Mouse (Mus musculus) MEL (cell line): ENCODE data around the gene Gm11444. TPM values are rescaled to one million over a fixed set of nuclear protein-coding genes. Genes with fewer than 3 reads are reported as not detected.

Experiments
- DNase-seq: peaks from one replicate; pipeline ENCODE4 v3.0.0; 2011; ENCODE audit warnings: low read depth, low spot score
- H3K27ac ChIP-seq: 2 replicates; pipeline ENCODE4 v1.5.1; 2012; ENCODE audit warnings: low read depth, mild to moderate bottlenecking, control low read depth, low read length, moderate library complexity; ENCODE audit not compliant: control insufficient read depth
- H3K27me3 ChIP-seq, 2 experiments: fragments of 150-350 bp in 1 of 2; sonication (generic) in 1 of 2; 2 replicates each; pipeline ENCODE4 v1.6.1; 2012; ENCODE audit warnings: low read length in 2 of 2, mild to moderate bottlenecking in 2 of 2, improper control_type of control experiment in 1 of 2, moderate library complexity in 1 of 2; ENCODE audit not compliant: insufficient read depth in 2 of 2, control insufficient read depth in 1 of 2
- H3K36me3 ChIP-seq, 2 experiments: 2 replicates each; pipeline ENCODE4 v1.6.1; 2012 to 2014; ENCODE audit warnings: low read length in 2 of 2, improper control_type of control experiment in 1 of 2, inconsistent platforms in 1 of 2, mild to moderate bottlenecking in 1 of 2; ENCODE audit not compliant: insufficient read depth in 2 of 2, control insufficient read depth in 1 of 2
- H3K4me1 ChIP-seq, 2 experiments: fragments of 150-350 bp in 1 of 2; sonication (generic) in 1 of 2; 2 replicates each; pipeline ENCODE4 v1.6.1; 2012; ENCODE audit warnings: low read length in 2 of 2, improper control_type of control experiment in 1 of 2, mild to moderate bottlenecking in 1 of 2; ENCODE audit not compliant: insufficient read depth in 2 of 2, control insufficient read depth in 1 of 2
- H3K4me3 ChIP-seq, 2 experiments: fragments of 150-350 bp in 1 of 2; sonication (generic) in 1 of 2; 2 replicates each; pipeline ENCODE4 v1.5.1; 2012; ENCODE audit warnings: low read depth in 2 of 2, low read length in 2 of 2, mild to moderate bottlenecking in 2 of 2, moderate library complexity in 2 of 2, control low read depth in 1 of 2, improper control_type of control experiment in 1 of 2; ENCODE audit not compliant: control insufficient read depth in 1 of 2, insufficient read depth in 1 of 2
- H3K79me2 ChIP-seq: 2 replicates; pipeline ENCODE4 v1.6.1; 2012; ENCODE audit warnings: mild to moderate bottlenecking, low read length, moderate library complexity; ENCODE audit not compliant: control insufficient read depth, poor library complexity, insufficient read depth
- H3K9ac ChIP-seq: 2 replicates; pipeline ENCODE4 v1.6.1; 2012; ENCODE audit warnings: low read depth, mild to moderate bottlenecking, control low read depth, low read length, moderate library complexity; ENCODE audit not compliant: control insufficient read depth, poor library complexity, severe bottlenecking
- H3K9me3 ChIP-seq: fragments of 150-350 bp; sonication (generic); replicated peaks from 2 replicates; pipeline ENCODE4 v1.6.1; 2012; ENCODE audit warnings: mild to moderate bottlenecking, low read length, improper control_type of control experiment, moderate library complexity; ENCODE audit not compliant: insufficient read depth
- CHD1 ChIP-seq: IDR thresholded peaks from 2 replicates; pipeline ENCODE4 v1.6.1; 2012; ENCODE audit warnings: low read depth, mild to moderate bottlenecking, inconsistent platforms, low read length, improper control_type of control experiment
- ELF1 ChIP-seq: IDR thresholded peaks from 2 replicates; pipeline ENCODE4 v1.6.1; 2014; ENCODE audit warnings: low read depth, mild to moderate bottlenecking, inconsistent platforms, low read length, improper control_type of control experiment, moderate library complexity
- EP300 ChIP-seq, 2 experiments: IDR thresholded peaks; 2 replicates each; pipeline ENCODE4 v1.6.1; 2011; ENCODE audit warnings: improper control_type of control experiment in 2 of 2, low read length in 2 of 2, low read depth in 1 of 2, mild to moderate bottlenecking in 1 of 2
- ETS1 ChIP-seq: IDR thresholded peaks from 2 replicates; pipeline ENCODE4 v1.6.1; 2012; ENCODE audit warnings: low read depth, mild to moderate bottlenecking, inconsistent platforms, low read length, improper control_type of control experiment, moderate library complexity
- GABPA ChIP-seq: IDR thresholded peaks from 2 replicates; pipeline ENCODE4 v1.6.1; 2012; ENCODE audit warnings: low read depth, mild to moderate bottlenecking, inconsistent platforms, low read length, improper control_type of control experiment, moderate library complexity
- HCFC1 ChIP-seq: IDR thresholded peaks from 2 replicates; pipeline ENCODE4 v1.6.1; 2012; ENCODE audit warnings: low read depth, mild to moderate bottlenecking, inconsistent platforms, low read length, improper control_type of control experiment, moderate library complexity
- JUND ChIP-seq: IDR thresholded peaks from 2 replicates; pipeline ENCODE4 v1.6.1; 2011; ENCODE audit warnings: low read depth, mild to moderate bottlenecking, improper control_type of control experiment, low read length
- KAT2A ChIP-seq: conservative IDR thresholded peaks from 2 replicates; pipeline ENCODE4 v1.6.1; 2012; ENCODE audit warnings: low read depth, low read length, improper control_type of control experiment, inconsistent platforms
- MAFK ChIP-seq: IDR thresholded peaks from 2 replicates; pipeline ENCODE4 v1.6.1; 2011; ENCODE audit warnings: low read depth, mild to moderate bottlenecking, low read length, improper control_type of control experiment, borderline replicate concordance
- MAX ChIP-seq: IDR thresholded peaks from 2 replicates; pipeline ENCODE4 v1.6.1; 2011; ENCODE audit warnings: low read length, improper control_type of control experiment
- MEF2A ChIP-seq: IDR thresholded peaks from 2 replicates; pipeline ENCODE4 v1.6.1; 2014; ENCODE audit warnings: low read depth, mild to moderate bottlenecking, inconsistent platforms, low read length, improper control_type of control experiment; ENCODE audit not compliant: poor library complexity, insufficient replicate concordance, severe bottlenecking; ENCODE audit errors: extremely low read depth
- MXI1 ChIP-seq: IDR thresholded peaks from 2 replicates; pipeline ENCODE4 v1.6.1; 2011; ENCODE audit warnings: mild to moderate bottlenecking, low read depth, low read length, improper control_type of control experiment
- MYB ChIP-seq: IDR thresholded peaks from 2 replicates; pipeline ENCODE4 v1.6.1; 2011; ENCODE audit warnings: mild to moderate bottlenecking, low read depth, low read length, improper control_type of control experiment
- MYC ChIP-seq: IDR thresholded peaks from 2 replicates; pipeline ENCODE4 v1.6.1; 2011; ENCODE audit warnings: low read depth, mild to moderate bottlenecking, low read length, improper control_type of control experiment, moderate library complexity
- NELFE ChIP-seq: IDR thresholded peaks from 2 replicates; pipeline ENCODE4 v1.6.1; 2011; ENCODE audit warnings: low read depth, low read length, improper control_type of control experiment
- POLR2A ChIP-seq, 2 experiments: IDR thresholded peaks; 2 replicates each; pipeline ENCODE4 v1.6.1; 2011 to 2012; ENCODE audit warnings: low read length in 2 of 2, mild to moderate bottlenecking in 2 of 2, control low read depth in 1 of 2, improper control_type of control experiment in 1 of 2, low read depth in 1 of 2, moderate library complexity in 1 of 2; ENCODE audit not compliant: control insufficient read depth in 1 of 2, insufficient read depth in 1 of 2, poor library complexity in 1 of 2
- POLR2AphosphoS5 ChIP-seq: IDR thresholded peaks from 2 replicates; pipeline ENCODE4 v1.6.1; 2012; ENCODE audit warnings: low read depth, borderline replicate concordance, mild to moderate bottlenecking, inconsistent platforms, low read length, moderate library complexity, mixed read lengths
- RCOR1 ChIP-seq: IDR thresholded peaks from 2 replicates; pipeline ENCODE4 v1.6.1; 2012; ENCODE audit warnings: low read depth, mild to moderate bottlenecking, inconsistent platforms, low read length, improper control_type of control experiment
- SIN3A ChIP-seq: IDR thresholded peaks from 2 replicates; pipeline ENCODE4 v1.6.1; 2012; ENCODE audit warnings: low read length, improper control_type of control experiment, inconsistent platforms
- SMC3 ChIP-seq: IDR thresholded peaks from 2 replicates; pipeline ENCODE4 v1.6.1; 2011; ENCODE audit warnings: low read depth, low read length, improper control_type of control experiment
- TBP ChIP-seq: IDR thresholded peaks from 2 replicates; pipeline ENCODE4 v1.8.0; 2011; ENCODE audit warnings: low read depth, low read length, improper control_type of control experiment
- TCF12 ChIP-seq: IDR thresholded peaks from 2 replicates; pipeline ENCODE4 v1.6.1; 2014; ENCODE audit warnings: low read depth, mild to moderate bottlenecking, inconsistent platforms, low read length, improper control_type of control experiment, moderate library complexity
- USF2 ChIP-seq, 2 experiments: IDR thresholded peaks; 2 replicates each; pipeline ENCODE4 v1.6.1; 2011 to 2012; ENCODE audit warnings: improper control_type of control experiment in 2 of 2, low read length in 2 of 2, borderline replicate concordance in 1 of 2, inconsistent platforms in 1 of 2, low read depth in 1 of 2, mild to moderate bottlenecking in 1 of 2; ENCODE audit not compliant: insufficient read depth in 1 of 2
- ZC3H11A ChIP-seq: IDR thresholded peaks from 2 replicates; pipeline ENCODE4 v1.6.1; 2012; ENCODE audit warnings: low read depth, mild to moderate bottlenecking, inconsistent platforms, low read length, improper control_type of control experiment
- ZKSCAN1 ChIP-seq: IDR thresholded peaks from 2 replicates; pipeline ENCODE4 v1.6.1; 2012; ENCODE audit warnings: low read depth, mild to moderate bottlenecking, inconsistent platforms, low read length, improper control_type of control experiment, moderate library complexity
- polyA plus RNA-seq, 2 experiments: library from polyadenylated mRNA; stranded (reverse) in 1 of 2; unstranded in 1 of 2; fragments of >175 nt in 1 of 2; fragments of >200 nt in 1 of 2; gene quantifications; 2 replicates each; pipeline versions ENCODE4 v1.2.1 to v1.2.4; 2012; ENCODE audit warnings: low replicate concordance in 2 of 2, low read depth in 1 of 2; ENCODE audit not compliant: insufficient read length in 2 of 2, insufficient read depth in 1 of 2, missing spikeins in 1 of 2
- total RNA-seq: library from RNA; depleted of rRNA; stranded (reverse); fragments of 300-350 nt; gene quantifications from 2 replicates; pipeline ENCODE4 v1.2.3, GENCODE M21; 2012

Gene Gm11444
- total and polyA plus RNA-seq, 3 experiments, result 0.21 TPM; not detected in 2

DNA sequence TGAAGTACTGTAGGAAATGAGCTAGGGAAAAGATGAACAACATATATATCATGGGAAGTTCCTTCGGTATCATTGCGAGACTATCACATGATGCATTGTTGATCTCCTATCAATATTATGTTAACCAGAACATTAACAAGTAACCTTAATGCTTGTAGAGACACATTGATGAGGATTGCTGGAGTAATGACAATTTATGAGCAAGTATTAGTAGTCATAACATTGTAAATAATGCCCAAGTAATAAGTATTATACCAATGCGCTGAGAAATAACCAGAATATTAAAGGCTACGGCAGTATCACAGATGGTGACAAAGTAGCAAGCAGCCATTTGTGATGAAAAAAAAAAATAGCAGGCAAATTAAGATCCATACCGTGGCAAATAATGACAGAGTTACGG, 37.1 kb upstream of the Gm11444 start:
- peaks cover 2% of the 10 kb centered on the region in 2 experiments; a peak in 2 of 4 replicates for H3K4me1 ChIP-seq
- no peak for TF ChIP-seq ZC3H11A
- TF ChIP-seq SMC3, result no peak
- TF ChIP-seq MAX, result no peak
- TF ChIP-seq MXI1, result no peak
- TF ChIP-seq POLR2A (IDR thresholded peaks at IDR 0.05; ENCODE audit: control insufficient read depth in 1 of 2, insufficient read depth in 1 of 2, low read depth in 1 of 2, low read length in 2 of 2, poor library complexity in 1 of 2), result no peak
- TF ChIP-seq GABPA, result no peak
- TF ChIP-seq TBP, result no peak
- no peak for TF ChIP-seq POLR2AphosphoS5
- TF ChIP-seq MYB, result no peak
- no peak for TF ChIP-seq EP300 (IDR thresholded peaks at IDR 0.05; ENCODE audit: low read depth in 1 of 2, low read length in 2 of 2)
- no peak for TF ChIP-seq SIN3A
- TF ChIP-seq HCFC1, result no peak
- DNase-seq, result no peak
- H3K4me3 ChIP-seq, result no peak overlapping the region
- no peak overlapping the region for H3K27ac ChIP-seq
- H3K79me2 ChIP-seq, result no peaks in the 10 kb centered on the region
- H3K9me3 ChIP-seq, result no peaks in the 10 kb centered on the region
- H3K9ac ChIP-seq, result no peak overlapping the region
- no peaks in the 10 kb centered on the region for H3K36me3 ChIP-seq
- H3K27me3 ChIP-seq, result peaks cover 0 to 2% of the 10 kb centered on the region in 2 experiments; a peak in 1 of 4 replicates

DNA sequence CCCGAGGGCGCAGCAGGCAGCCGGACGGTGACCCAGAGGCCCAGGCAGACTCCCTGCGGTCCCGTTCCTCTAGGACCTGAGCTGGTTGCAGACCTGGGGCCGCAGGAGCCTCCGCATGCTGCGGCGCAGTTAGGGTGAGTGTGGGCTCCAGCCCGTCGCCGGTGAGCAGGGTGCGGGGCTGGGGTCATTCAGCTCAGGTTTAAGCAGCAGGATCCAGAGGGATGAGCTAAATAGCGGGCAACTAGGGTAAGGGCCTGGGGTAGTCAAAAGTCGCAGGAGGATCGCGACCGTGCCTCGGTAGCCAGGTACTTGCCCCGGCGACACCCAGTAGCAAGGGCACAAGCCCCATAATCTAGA, 36.3 kb upstream of the Gm11444 start:
- TF ChIP-seq SMC3, result no peak
- no peak for TF ChIP-seq MAFK
- TF ChIP-seq KAT2A, result no peak
- no peak for TF ChIP-seq JUND
- no peak for TF ChIP-seq HCFC1
- no peak for TF ChIP-seq NELFE
- no peak for TF ChIP-seq ELF1
- no peak for TF ChIP-seq CHD1
- TF ChIP-seq RCOR1, result no peak
- no peak for TF ChIP-seq TCF12
- TF ChIP-seq MYC, result no peak
- TF ChIP-seq USF2 (IDR thresholded peaks at IDR 0.05; ENCODE audit: borderline replicate concordance in 1 of 2, insufficient read depth in 1 of 2, low read depth in 1 of 2, low read length in 2 of 2), result no peak
- no peak for TF ChIP-seq MEF2A
- TF ChIP-seq ETS1, result no peak
- TF ChIP-seq ZC3H11A, result no peak
- TF ChIP-seq ZKSCAN1, result no peak
- H3K27me3 ChIP-seq, result peaks cover 0 to 6% of the 10 kb centered on the region in 2 experiments; a peak in 2 of 4 replicates
- DNase-seq, result no peak
- H3K4me3 ChIP-seq, result no peak overlapping the region
- no peak overlapping the region for H3K9ac ChIP-seq
- no peak overlapping the region for H3K27ac ChIP-seq
- H3K79me2 ChIP-seq, result no peaks in the 10 kb centered on the region
- H3K36me3 ChIP-seq, result no peaks in the 10 kb centered on the region
- H3K4me1 ChIP-seq, result no peaks in the 10 kb centered on the region
- H3K9me3 ChIP-seq, result no peaks in the 10 kb centered on the region
